Mouse (Mus musculus) olfactory bulb, adult 2 months (tissue): ENCODE measurements at regions not wholly inside any gene's neighbourhood (a gene's known extent, or its start where the extent isn't known, plus 50 kb on each side); places are given as distances from the start of the nearest gene placed in this dataset.

Experiments
- CTCF ChIP-seq: fragments of 200-500 bp; IDR thresholded peaks from 2 replicates; pipeline ENCODE4 v1.5.1; 2012; ENCODE audit warnings: low read depth, mild to moderate bottlenecking, low read length, moderate library complexity; ENCODE audit not compliant: insufficient read depth
- POLR2A ChIP-seq: fragments of 200-500 bp; IDR thresholded peaks from 2 replicates; pipeline ENCODE4 v1.6.1; 2012; ENCODE audit warnings: mild to moderate bottlenecking, low read depth, low read length, moderate library complexity; ENCODE audit not compliant: insufficient read depth

- TF ChIP-seq CTCF, result no peak
- TF ChIP-seq POLR2A, result no peak
Observed at GRCm38 (mm10) chr10:21829062-21829731, 52.8 kb upstream of the Sgk1 start.
